Mouse (Mus musculus) cerebellum, adult 2 months (tissue): ENCODE data around the gene 2310061N02Rik. TPM values are rescaled to one million over a fixed set of nuclear protein-coding genes. Genes with fewer than 3 reads are reported as not detected.
"Not testable (repeated sequence)": the region's sequence is repeated elsewhere in the genome, so short reads cannot be mapped to it uniquely, and the experiment has no call there.

Source experiments
- DNase-seq, 2 experiments: peaks; one replicate each; pipeline ENCODE4 v3.0.0; 2021
- H3K27ac ChIP-seq: fragments of 200-500 bp; 2 replicates; pipeline ENCODE4 v1.5.1; 2012; ENCODE audit warnings: low read length, control low read depth, inconsistent platforms; ENCODE audit not compliant: insufficient read depth
- H3K27me3 ChIP-seq: fragments of 200-500 bp; 2 replicates; pipeline ENCODE4 v1.6.1; 2012; ENCODE audit warnings: inconsistent platforms, mild to moderate bottlenecking, low read length, moderate library complexity; ENCODE audit not compliant: control insufficient read depth, insufficient read depth
- H3K4me1 ChIP-seq: fragments of 200-500 bp; 2 replicates; pipeline ENCODE4 v1.6.1; 2011; ENCODE audit warnings: low read length; ENCODE audit not compliant: control insufficient read depth, insufficient read depth
- H3K4me3 ChIP-seq: fragments of 200-500 bp; replicated peaks from 2 replicates; pipeline ENCODE3; 2011; ENCODE audit warnings: mild to moderate bottlenecking, low read depth, low read length, control low read depth; ENCODE audit not compliant: insufficient read depth
- CTCF ChIP-seq: fragments of 200-500 bp; IDR thresholded peaks from 2 replicates; pipeline ENCODE4 v1.5.1; 2011; ENCODE audit warnings: low read depth, mild to moderate bottlenecking, control low read depth, low read length, moderate library complexity, borderline replicate concordance; ENCODE audit not compliant: insufficient read depth
- POLR2A ChIP-seq: fragments of 200-500 bp; IDR thresholded peaks from 2 replicates; pipeline ENCODE4 v1.6.1; 2011; ENCODE audit warnings: low read length, control low read depth, borderline replicate concordance; ENCODE audit not compliant: insufficient read depth
- WGBS: fragments of 180-500 bp; shearing (Covaris S2); methylation state at CpG from one replicate; pipeline ENCODE4 v1.1.7; 2018; 5-methylcytosine and 5-hydroxymethylcytosine counted together
- polyA plus RNA-seq: library from polyadenylated mRNA; depleted of rRNA; stranded (reverse); fragments of >200 nt; gene quantifications from 2 replicates; pipeline ENCODE4 v1.2.3, GENCODE M21; 2012; rRNA removed

The 2310061N02Rik gene
- polyA plus RNA-seq, result not detected in 2 replicates

GRCm38 (mm10) chr16:88707496-88708012 is at the start of gene 2310061N02Rik:
Gene 2310061N02Rik (minus strand): TSS chr16:88707962.
- Histone ChIP-seq H3K27ac (no peak within 1 kb of the TSS), H3K4me1 (no peaks in the 10 kb centered on the region; the same call in 1 of the 2 replicates), H3K4me3 (no peak within 1 kb of the TSS), H3K27me3 (no peaks in the 10 kb centered on the region)
- TF ChIP-seq CTCF, result no peak
- no peak for TF ChIP-seq POLR2A
- 15% methylated on average over 10 of the region's 10 CpGs for WGBS
- peak; percentile 15 to 36 for DNase-seq

- 73% methylated on average over 3 of the region's 3 CpGs for WGBS
- H3K4me1 ChIP-seq, DNase-seq, H3K27me3 ChIP-seq, H3K27ac ChIP-seq, H3K4me3 ChIP-seq: not testable (repeated sequence)
Observed at GRCm38 (mm10) chr16:88751535-88751934, 43.8 kb upstream of the 2310061N02Rik start, which contains the start of gene Krtap13. Gene Krtap13 (minus strand): TSS chr16:88751635.

- H3K4me3 ChIP-seq, result no peak overlapping the region
- DNase-seq, result no peak
- no peaks in the 10 kb centered on the region for H3K4me1 ChIP-seq
- no peaks in the 10 kb centered on the region for H3K27me3 ChIP-seq
- TF ChIP-seq CTCF, result no peak
- TF ChIP-seq POLR2A, result no peak
- no peak overlapping the region for H3K27ac ChIP-seq
- 18% methylated on average over 4 of the region's 4 CpGs for WGBS
Observed at GRCm38 (mm10) chr16:88747943-88748342, 40.2 kb upstream of the 2310061N02Rik start.

- Histone ChIP-seq H3K27me3 (no peaks in the 10 kb centered on the region), H3K4me3 (no peak overlapping the region), H3K4me1 (no peaks in the 10 kb centered on the region), H3K27ac (no peak overlapping the region)
- DNase-seq, result no peak
- TF ChIP-seq POLR2A (no peak), CTCF (no peak)
- 80% methylated on average over 4 of the region's 4 CpGs for WGBS
Observed at GRCm38 (mm10) chr16:88744750-88745340, 37.1 kb upstream of the 2310061N02Rik start.

- 18% methylated on average over 2 of the region's 2 CpGs for WGBS
- DNase-seq, result no peak
- no peaks in the 10 kb centered on the region for H3K4me1 ChIP-seq
- TF ChIP-seq CTCF, result no peak
- TF ChIP-seq POLR2A, result no peak
- no peak overlapping the region for H3K27ac ChIP-seq
- no peak overlapping the region for H3K4me3 ChIP-seq
- H3K27me3 ChIP-seq, result no peaks in the 10 kb centered on the region
Observed at GRCm38 (mm10) chr16:88735391-88735790, 27.6 kb upstream of the 2310061N02Rik start.

GRCm38 (mm10) chr16:88728812-88729275 is 21.1 kb upstream of the 2310061N02Rik start, which contains the start of gene Krtap13-1:
Gene Krtap13-1 (plus strand): TSS chr16:88728862.
- peak; percentile 12 to 25 for DNase-seq
- Histone ChIP-seq H3K4me3 (no peak within 1 kb of the TSS), H3K4me1 (no peaks in the 10 kb centered on the region; the same call in 1 of the 2 replicates), H3K27ac (no peak within 1 kb of the TSS), H3K27me3 (no peaks in the 10 kb centered on the region)
- 14% methylated on average over 4 of the region's 4 CpGs for WGBS
- TF ChIP-seq POLR2A (no peak), CTCF (no peak)

- WGBS, result 16% methylated on average over 1 of the region's 1 CpGs
- no peak for DNase-seq
- no peak overlapping the region for H3K27ac ChIP-seq
- TF ChIP-seq CTCF (no peak), POLR2A (no peak)
- H3K4me1 ChIP-seq, result no peaks in the 10 kb centered on the region
- H3K27me3 ChIP-seq, result no peaks in the 10 kb centered on the region
- no peak overlapping the region for H3K4me3 ChIP-seq
Observed at GRCm38 (mm10) chr16:88720031-88720430, 12.3 kb upstream of the 2310061N02Rik start.

GRCm38 (mm10) chr16:88716549-88716948 is 8.8 kb upstream of the 2310061N02Rik start:
- H3K4me1 ChIP-seq, result no peaks in the 10 kb centered on the region
- no peak overlapping the region for H3K4me3 ChIP-seq

More at GRCm38 (mm10) chr16:88716549-88716948, 8.8 kb upstream of the 2310061N02Rik start:
- Histone ChIP-seq H3K27ac (no peak overlapping the region), H3K27me3 (no peaks in the 10 kb centered on the region)
- DNase-seq, result no peak
- TF ChIP-seq POLR2A (no peak), CTCF (no peak)
